Mouse (Mus musculus): ENCODE results near the gene Peg3. TPM values are rescaled to one million over a fixed set of nuclear protein-coding genes. Genes with fewer than 3 reads are reported as not detected.

Gene Peg3
- total RNA-seq, 4 experiments from 2014 or later = 3.1 to 5.9 (median 4.3) TPM

- DNase-seq (ENCODE audit: low spot score) = no peak
Observed at GRCm38 (mm10) chr7:6709396-6709795, 20.8 kb downstream of the Peg3 start.

DNA sequence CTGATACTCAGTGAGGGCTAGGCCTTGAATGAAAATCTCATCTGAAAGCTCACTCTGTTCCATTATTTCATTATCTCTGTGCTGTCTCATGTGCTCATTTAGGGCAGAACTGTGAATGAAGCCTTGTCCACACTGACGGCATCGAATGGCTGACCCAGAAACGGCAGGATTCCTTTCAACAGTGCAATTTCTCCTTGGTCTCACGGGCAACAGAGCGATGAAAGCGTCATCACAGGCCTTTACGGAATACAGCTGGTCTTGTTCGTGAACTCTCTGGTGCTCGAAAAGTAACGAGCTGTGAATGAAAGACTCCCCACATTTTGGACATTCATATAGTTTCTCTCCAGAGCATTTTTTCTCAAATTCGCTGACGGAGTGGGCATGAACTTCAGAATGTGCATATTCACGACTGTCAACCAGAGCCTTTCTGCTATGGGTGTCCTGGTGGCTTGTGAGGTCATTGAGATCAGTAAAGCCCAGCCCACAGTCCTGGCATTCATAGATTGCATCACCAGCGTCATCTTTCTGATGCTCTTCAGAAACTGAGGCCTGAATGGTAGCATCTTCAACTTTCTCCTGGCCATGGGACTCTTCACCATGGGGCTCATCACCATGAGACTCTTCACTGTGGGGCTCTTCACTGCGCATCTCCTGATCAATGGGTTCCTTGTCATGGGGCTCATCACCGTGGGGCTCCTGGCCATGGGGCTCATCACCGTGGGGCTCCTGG lies 21.6 kb downstream of the Peg3 start:
- no peak for DNase-seq (ENCODE audit: low spot score)

GRCm38 (mm10) chr7:6707416-6708015 lies 22.7 kb downstream of the Peg3 start:
- DNase-seq (ENCODE audit: low spot score) = no peak

GRCm38 (mm10) chr7:6699230-6699629 lies 31.0 kb downstream of the Peg3 start:
- DNase-seq (ENCODE audit: low spot score) = no peak

DNA sequence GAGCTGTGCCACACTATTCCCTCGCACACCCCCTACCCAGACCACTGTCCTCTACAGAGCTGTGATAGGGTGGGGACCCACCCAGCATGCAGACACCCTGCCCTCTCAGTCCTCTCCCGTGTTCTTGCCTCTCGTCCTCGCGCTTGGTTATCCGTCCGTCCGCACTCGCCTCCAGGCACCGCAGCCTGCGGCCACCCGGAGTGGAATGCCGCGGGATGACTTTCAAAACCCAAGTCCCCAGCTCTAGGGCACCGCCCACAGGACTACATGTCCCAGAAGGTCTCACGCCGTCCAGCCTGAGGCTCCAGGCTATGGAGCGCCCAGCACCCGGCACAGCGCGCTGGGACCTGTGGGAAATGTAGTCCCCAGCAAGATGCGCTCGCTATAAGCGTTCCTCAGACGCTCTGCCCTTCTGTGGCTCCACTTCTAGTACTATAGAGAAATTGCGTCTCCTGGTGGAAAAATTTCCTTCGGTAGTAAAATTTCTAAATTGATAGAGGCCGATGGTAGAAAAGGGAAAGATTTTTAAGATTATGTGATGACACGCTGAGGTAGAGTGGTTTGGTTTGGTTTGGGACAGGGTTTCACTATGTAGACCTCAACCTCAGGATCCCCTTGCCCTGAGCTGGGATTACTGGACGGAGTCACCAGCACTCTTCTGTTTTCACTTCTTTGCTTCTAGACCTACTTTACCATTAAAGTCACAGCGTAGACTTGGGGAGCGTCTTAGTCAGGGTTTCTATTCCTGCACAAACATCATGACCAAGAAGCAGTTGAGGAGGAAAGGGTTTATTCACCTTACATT lies 33.8 kb downstream of the Peg3 start, which contains the start of gene Zim1:
Gene Zim1 (minus strand): TSS at position 210 of the 805 bp plus-strand sequence.
- DNase-seq (ENCODE audit: low spot score) = peak; percentile 60

- no peak for DNase-seq (ENCODE audit: low spot score)
Observed at GRCm38 (mm10) chr7:6685511-6685910, 44.7 kb downstream of the Peg3 start.

DNA sequence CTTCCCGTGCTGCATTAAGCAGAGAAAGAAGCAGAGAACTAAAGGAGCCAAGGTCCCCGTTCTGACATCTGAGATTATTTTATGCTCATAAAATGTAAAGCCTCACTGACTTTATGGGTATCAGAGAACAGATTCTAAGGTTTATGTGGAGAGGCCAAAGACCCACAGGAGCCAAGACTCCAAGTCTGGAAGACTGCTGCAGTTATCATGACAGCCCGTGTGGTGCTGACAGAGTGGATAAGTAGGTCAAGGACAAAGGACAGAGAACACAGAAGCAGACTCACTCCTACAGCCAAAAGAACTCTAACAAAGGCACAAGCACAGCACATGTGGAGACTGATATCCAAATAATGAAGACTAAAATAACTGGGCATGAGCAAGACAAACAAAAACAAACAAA lies 63.5 kb downstream of the Peg3 start:
- DNase-seq (ENCODE audit: low spot score) = peak; percentile 13

DNA sequence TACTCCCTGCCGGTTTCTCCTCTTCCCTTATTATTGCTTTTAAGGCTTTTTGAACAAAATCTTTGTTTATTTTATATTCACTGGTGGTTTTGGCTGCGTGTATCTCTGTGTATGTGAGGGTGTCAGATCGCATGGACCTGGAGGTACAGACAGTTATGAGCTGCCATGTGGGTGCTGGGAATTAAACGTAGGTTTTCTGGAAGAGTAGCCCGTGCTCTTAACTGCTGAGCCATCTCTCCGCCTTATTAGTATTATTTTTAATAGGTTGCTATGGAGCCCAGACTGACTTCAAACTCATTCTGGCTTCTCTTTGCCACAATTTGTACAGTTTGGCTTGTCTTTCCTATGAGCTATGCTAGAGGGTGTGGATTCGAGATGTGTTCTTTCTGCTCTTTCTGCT lies 66.8 kb downstream of the Peg3 start:
- DNase-seq (ENCODE audit: low spot score) = no peak

DNA sequence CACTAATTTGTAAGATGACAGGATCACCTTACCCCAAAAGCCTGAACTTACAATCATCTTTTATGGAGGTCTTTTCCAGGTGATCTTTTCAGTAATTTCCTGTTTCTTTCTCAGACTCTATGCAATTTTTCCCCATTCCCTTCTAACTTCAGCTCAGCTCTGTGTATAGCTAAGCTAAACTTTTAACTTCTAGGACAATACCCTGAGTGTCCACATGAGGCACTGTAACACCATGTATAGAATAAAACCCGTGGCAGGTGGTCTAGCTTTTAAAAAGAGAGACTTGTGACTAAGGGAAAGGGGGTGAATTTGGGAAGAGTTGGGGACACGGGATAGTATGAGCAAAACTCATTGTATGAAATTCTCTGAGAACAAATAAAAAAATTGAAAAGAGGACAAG lies 70.6 kb downstream of the Peg3 start:
- DNase-seq (ENCODE audit: low spot score) = peak; percentile 25

DNA sequence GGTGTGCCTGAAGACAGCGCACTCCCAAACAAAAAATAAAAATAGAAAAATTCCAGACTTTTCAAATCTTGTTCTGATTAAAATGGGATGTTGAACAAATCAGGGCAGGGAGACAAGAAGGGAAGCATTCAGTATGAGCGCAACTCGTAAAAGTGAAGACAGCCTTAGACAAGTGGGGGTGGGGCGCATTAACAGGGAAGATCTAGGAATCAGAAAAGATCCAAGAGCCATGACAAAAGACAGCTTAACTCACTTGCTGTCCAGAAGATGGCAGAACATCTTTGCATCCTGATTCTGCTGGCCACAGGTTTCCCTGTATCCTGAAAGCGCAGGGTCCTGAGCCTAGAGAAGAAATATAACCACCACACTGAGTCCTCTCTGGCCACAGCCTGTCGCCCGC lies 71.6 kb downstream of the Peg3 start:
- DNase-seq (ENCODE audit: low spot score) = no peak

Other genes starting within 250 kb of the Peg3 start
- not detected for gene Olfr5, start 243.5 kb downstream of the Peg3 start, total RNA-seq (2022)
- not detected for gene Olfr1347, start 230.7 kb downstream of the Peg3 start, total RNA-seq (2022)
- gene Olfr1348, start 221.7 kb downstream of the Peg3 start, total RNA-seq (2022) = not detected
- gene Olfr1349, start 207.5 kb downstream of the Peg3 start, total RNA-seq (2022) = not detected
- gene Olfr1350, start 165.6 kb downstream of the Peg3 start, total RNA-seq (2022) = not detected
- 1 to 10 TPM; 2.3 to 4.0 (median 3.2) TPM for gene Zim1, start 34.0 kb downstream of the Peg3 start, total RNA-seq (2022)
- gene Usp29, start 147 bp upstream of the Peg3 start, total RNA-seq (2022) = not detected